10 mouse cellular contexts compared by ENCODE assay signal in the genomic region with DNA sequence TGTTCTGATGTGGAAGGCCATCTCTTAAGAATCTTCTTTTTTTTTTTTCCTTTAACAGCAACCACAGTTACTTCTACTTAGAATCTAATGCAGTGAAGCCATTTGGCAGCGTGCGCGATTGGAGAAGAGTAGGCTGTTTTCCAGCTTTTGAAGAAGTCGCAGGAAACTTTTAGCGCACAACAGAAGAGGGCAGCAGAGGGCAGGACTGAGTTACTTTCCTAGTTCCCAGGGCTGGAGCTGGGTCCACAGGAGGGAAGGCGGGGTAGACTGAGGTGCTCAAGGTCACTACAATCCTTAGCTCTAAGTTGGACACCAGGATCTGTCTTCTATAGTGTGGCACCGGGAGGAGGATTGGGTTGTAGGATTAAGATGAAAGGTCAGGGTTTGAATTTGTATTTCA. TPM values are rescaled to one million over a fixed set of nuclear protein-coding genes. Genes with fewer than 3 reads are reported as not detected.
DNase-seq lines count a peak whose midpoint lies in the region; ATAC-seq lines count a peak whose summit lies in the region.
"Had no signal": no experiment of that assay in that cellular context is flagged by ENCODE, and none has a peak within 500 bp of the region (broad histone marks: within the 10 kb centered on the region; RNA-seq: fewer than 3 reads in every experiment).

No protein-coding gene starts in this region.

- DNase-seq in frontal cortex, postnatal 25 days (ENCODE audit: low spot score in 2 of 2) = no peak
- peak; percentile 53 for DNase-seq in neural tube, embryonic 11.5 days (ENCODE audit: low spot score)
- DNase-seq in cerebellum, postnatal 14 days = peak; percentile 84 to 89
- peak; percentile 79 for DNase-seq in kidney, postnatal 10 days

- H3K4me1 ChIP-seq in neural tube, embryonic 11.5 days (ENCODE audit: control insufficient read depth, insufficient read depth, low read length) = no peaks in the 10 kb centered on the region
- peaks cover 15% of the 10 kb centered on the region for H3K4me1 ChIP-seq in neural tube, embryonic 15.5 days

- H3K9ac ChIP-seq in neural tube, embryonic 11.5 days (ENCODE audit: low read length) = no peak overlapping the region
- H3K9ac ChIP-seq in neural tube, embryonic 15.5 days (replicated peaks) = no peak overlapping the region
- H3K9ac ChIP-seq: midbrain, embryonic 12.5 days had no signal

- H3K4me3 ChIP-seq in neural tube, embryonic 11.5 days (ENCODE audit: low read depth, low read length) = no peak overlapping the region
- no peak overlapping the region for H3K4me3 ChIP-seq in neural tube, embryonic 15.5 days (replicated peaks)
- H3K4me3 ChIP-seq: midbrain, embryonic 12.5 days had no signal

- H3K9me3 ChIP-seq in neural tube, embryonic 11.5 days (ENCODE audit: control insufficient read depth, low read length) = no peaks in the 10 kb centered on the region
- H3K9me3 ChIP-seq in neural tube, embryonic 15.5 days (replicated peaks) = no peaks in the 10 kb centered on the region
- H3K9me3 ChIP-seq: midbrain, embryonic 12.5 days had no signal

- no peaks in the 10 kb centered on the region for H3K36me3 ChIP-seq in neural tube, embryonic 11.5 days (ENCODE audit: control insufficient read depth, insufficient read depth, low read length)
- peaks cover 10% of the 10 kb centered on the region for H3K36me3 ChIP-seq in neural tube, embryonic 15.5 days

- H3K27ac ChIP-seq in neural tube, embryonic 11.5 days (ENCODE audit: low read depth, low read length) = no peak overlapping the region
- no peak overlapping the region for H3K27ac ChIP-seq in neural tube, embryonic 15.5 days (replicated peaks)
- H3K27ac ChIP-seq: midbrain, embryonic 12.5 days had no signal

- no peak overlapping the region for H3K4me2 ChIP-seq in neural tube, embryonic 11.5 days (ENCODE audit: low read depth)
- H3K4me2 ChIP-seq in neural tube, embryonic 15.5 days = no peak overlapping the region
- H3K4me2 ChIP-seq: midbrain, embryonic 12.5 days had no signal

- no peaks in the 10 kb centered on the region for H3K27me3 ChIP-seq in neural tube, embryonic 11.5 days (ENCODE audit: control insufficient read depth, insufficient read depth, low read length)
- peaks cover 6% of the 10 kb centered on the region; the same call in 1 of the 2 replicates for H3K27me3 ChIP-seq in neural tube, embryonic 15.5 days (replicated peaks)

- ATAC-seq in frontal cortex, adult (ENCODE audit: low TSS enrichment) = peak; percentile 21; the same call in 1 of the 2 replicates
- ATAC-seq in neural tube, embryonic 11.5 days (ENCODE audit: insufficient read depth, low FRiP score, low TSS enrichment) = no peak
- ATAC-seq in neural tube, embryonic 15.5 days (ENCODE audit: low FRiP score) = no peak
- ATAC-seq in megakaryocyte progenitor cell, adult 5-6 weeks (replicated peaks; ENCODE audit: poor library complexity) = peak; percentile 42; the same call in 1 of the 2 replicates
- ATAC-seq in monocyte, adult 5-6 weeks (replicated peaks; ENCODE audit: insufficient number of reproducible peaks, low FRiP score, low TSS enrichment, poor library complexity, severe bottlenecking) = no peak

- 34% methylated on average over 7 of the region's 7 CpGs for WGBS in neural tube, embryonic 11.5 days
- WGBS in neural tube, embryonic 15.5 days = 41% methylated on average over 7 of the region's 7 CpGs

RNA-seq across cellular contexts. Expression of a gene that starts 8.0 kb away (rescaled TPM):
- 2.9 and 3.1 TPM in 2 replicates for polyA plus RNA-seq in neural tube, embryonic 11.5 days (2014; fragmentation: Nextera tagmentation; extraction: Ambion mirVana)
- polyA plus RNA-seq in neural tube, embryonic 15.5 days (2015; fragmentation: Nextera tagmentation; extraction: Ambion mirVana) = 20.4 and 23.4 TPM in 2 replicates
- total RNA-seq in megakaryocyte progenitor cell, adult 5-6 weeks (2015) = 0.05 and 0.10 TPM in 2 replicates
- total RNA-seq in megakaryocyte progenitor cell, adult 5-6 weeks (2017) = not detected in 2 replicates
- total RNA-seq in monocyte, adult 5-6 weeks (2017) = not detected in 3 replicates
- total RNA-seq: gastrocnemius, postnatal 36 days had no signal

Comparison
In these comparisons a context has a peak if more than half of its experiments do, and no peak if none do; other contexts are left out.
1. ATAC-seq: peak in frontal cortex, adult (single experiment) and megakaryocyte progenitor cell, adult 5-6 weeks (single experiment); none in neural tube, embryonic 11.5 days (single experiment), neural tube, embryonic 15.5 days (single experiment) and monocyte, adult 5-6 weeks (single experiment).
2. DNase-seq: peak in neural tube, embryonic 11.5 days (single experiment), cerebellum, postnatal 14 days (2 of 2) and kidney, postnatal 10 days (single experiment); none in frontal cortex, postnatal 25 days (0 of 2).